Mouse (Mus musculus): ENCODE results near the gene Slc26a8.

DNA sequence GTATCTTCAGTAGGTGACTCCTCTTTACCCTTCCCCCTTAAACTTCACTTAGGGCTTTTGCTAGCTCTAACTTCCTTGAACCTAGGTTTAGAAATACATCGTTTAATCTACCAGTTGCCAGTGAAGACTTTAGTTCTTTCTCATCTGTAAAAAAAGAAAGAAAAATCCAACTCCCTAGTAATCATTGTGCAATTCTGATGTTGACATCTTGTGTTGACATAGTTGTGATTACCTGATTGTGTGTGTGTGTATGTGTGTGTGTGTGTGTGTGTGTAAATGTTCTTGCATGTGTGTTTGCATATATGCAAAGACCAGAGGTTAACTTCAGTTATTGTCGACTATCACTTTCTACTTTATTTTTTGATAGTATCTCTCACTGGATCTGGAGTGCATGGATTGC lies 8.6 kb upstream of the Slc26a8 start:
- TF ChIP-seq ZNF384 (IDR thresholded peaks at IDR 0.05; ENCODE audit: low read depth, low read length) = no peak
- no peak for TF ChIP-seq MAFK (IDR thresholded peaks at IDR 0.05; ENCODE audit: insufficient read depth, low read depth, low read length)
- TF ChIP-seq CHD2 (IDR thresholded peaks at IDR 0.05; ENCODE audit: low read depth, low read length) = no peak

Data from ES-E14 (cell line).